Mouse (Mus musculus): ENCODE data around the gene Kcna6. TPM values are rescaled to one million over a fixed set of nuclear protein-coding genes. Genes with fewer than 3 reads are reported as not detected.

Gene Kcna6
- polyA plus RNA-seq (2014; fragmentation: Nextera tagmentation; extraction: Ambion mirVana), result 0.97 and 1.5 TPM in 2 replicates

DNA sequence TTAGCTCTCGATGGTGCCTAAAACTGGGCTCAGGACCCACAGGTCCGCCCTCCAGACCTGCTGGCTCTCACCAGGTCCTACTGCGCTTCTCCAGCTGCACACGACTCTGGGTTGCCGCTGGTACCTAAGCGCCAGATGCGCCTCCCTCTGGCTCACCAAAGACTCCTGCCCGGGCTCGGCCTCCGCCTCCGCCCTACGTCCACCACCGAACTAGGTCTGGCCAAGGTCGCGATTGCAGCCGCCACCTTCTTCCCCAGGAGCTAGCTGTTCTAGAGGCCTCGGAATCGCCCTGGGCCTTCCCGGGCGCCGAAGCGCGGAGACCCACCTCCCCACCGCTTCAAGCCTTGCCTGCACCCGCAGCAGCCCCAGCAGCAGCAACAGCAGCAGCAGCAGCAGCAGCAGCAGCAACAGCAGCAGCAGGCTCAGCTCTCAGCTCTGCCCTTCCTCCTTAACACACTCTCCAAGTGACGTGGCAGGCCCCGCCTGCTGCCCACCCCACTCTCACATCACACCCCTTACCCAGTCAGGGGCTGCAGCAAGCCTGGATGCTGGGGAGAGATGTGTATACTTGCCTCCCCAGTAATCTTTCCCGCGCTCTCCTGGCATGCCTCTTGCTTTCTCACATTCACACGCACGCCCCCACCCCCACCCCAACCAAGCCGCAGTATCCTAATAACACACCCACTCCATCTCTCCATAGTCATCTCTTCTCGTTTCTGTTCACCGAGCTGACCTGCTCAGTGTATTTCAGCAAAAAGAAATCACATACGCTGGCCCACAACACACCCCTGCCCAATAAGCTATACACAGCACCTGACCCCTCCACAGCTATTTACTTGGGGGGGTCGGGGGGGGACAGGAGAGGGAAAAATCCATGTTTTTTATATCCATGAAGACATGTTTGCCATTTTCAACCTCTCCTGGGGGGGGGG, at the start of gene Kcna6:
Gene Kcna6, minus strand, starts transcription at position 464 of the 932 bp plus-strand sequence.
- 2% methylated on average over 36 of the region's 36 CpGs for WGBS (ENCODE audit: insufficient replicate concordance)
- peak; percentile 57; the same call in 1 of the 2 replicates for ATAC-seq (replicated peaks; ENCODE audit: insufficient number of reproducible peaks, low FRiP score, low TSS enrichment)
- H3K9ac ChIP-seq (ENCODE audit: low read depth, low read length), result peak within 1 kb of the TSS; percentile 62
- H3K36me3 ChIP-seq (ENCODE audit: control insufficient read depth, insufficient read depth, low read length), result no peaks in the 10 kb centered on the region
- peak within 1 kb of the TSS; percentile 93 for H3K4me2 ChIP-seq
- H3K4me1 ChIP-seq (ENCODE audit: control insufficient read depth, insufficient read depth, low read length), result no peaks in the 10 kb centered on the region; the same call in 1 of the 2 replicates
- H3K4me3 ChIP-seq (ENCODE audit: low read depth, low read length), result peak within 1 kb of the TSS; percentile 49
- H3K27ac ChIP-seq (ENCODE audit: low read depth, low read length), result no peak within 1 kb of the TSS
- peaks cover 52% of the 10 kb centered on the region for H3K27me3 ChIP-seq (ENCODE audit: control insufficient read depth, insufficient read depth, low read length)
- H3K9me3 ChIP-seq (replicated peaks; ENCODE audit: control insufficient read depth, low read length), result no peaks in the 10 kb centered on the region

DNA sequence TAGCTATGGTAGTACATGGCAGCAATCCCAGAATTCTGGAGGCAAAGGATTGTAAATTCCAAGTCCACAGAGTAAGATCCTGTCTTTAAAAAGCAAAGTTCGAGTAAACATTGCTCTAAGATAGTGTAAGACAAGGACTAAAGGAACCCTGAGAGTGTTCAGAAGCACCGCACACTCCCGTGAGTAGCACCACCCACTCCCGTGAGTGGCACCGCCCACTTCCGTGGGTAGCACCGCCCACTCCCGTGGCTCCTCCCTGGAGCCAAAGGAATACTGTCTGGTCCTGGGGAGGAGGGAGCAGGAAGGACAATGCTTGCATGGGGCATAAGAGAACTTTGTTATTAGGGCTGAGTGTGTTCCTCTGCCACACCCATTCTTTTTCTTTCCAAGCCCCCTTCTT, 48.4 kb upstream of the Kcna6 start:
- Histone ChIP-seq H3K27ac (ENCODE audit: low read depth, low read length) (no peak overlapping the region), H3K36me3 (ENCODE audit: control insufficient read depth, insufficient read depth, low read length) (no peaks in the 10 kb centered on the region), H3K27me3 (ENCODE audit: control insufficient read depth, insufficient read depth, low read length) (no peaks in the 10 kb centered on the region), H3K9me3 (replicated peaks; ENCODE audit: control insufficient read depth, low read length) (no peaks in the 10 kb centered on the region; the same call in 1 of the 2 replicates), H3K9ac (ENCODE audit: low read depth, low read length) (no peak overlapping the region), H3K4me3 (ENCODE audit: low read depth, low read length) (no peak overlapping the region), H3K4me1 (ENCODE audit: control insufficient read depth, insufficient read depth, low read length) (peaks cover 3% of the 10 kb centered on the region; the same call in 1 of the 2 replicates), H3K4me2 (no peak overlapping the region)
- no peak for ATAC-seq (replicated peaks; ENCODE audit: insufficient number of reproducible peaks, low FRiP score, low TSS enrichment)
- 68% methylated on average over 8 of the region's 8 CpGs for WGBS (ENCODE audit: insufficient replicate concordance)

DNA sequence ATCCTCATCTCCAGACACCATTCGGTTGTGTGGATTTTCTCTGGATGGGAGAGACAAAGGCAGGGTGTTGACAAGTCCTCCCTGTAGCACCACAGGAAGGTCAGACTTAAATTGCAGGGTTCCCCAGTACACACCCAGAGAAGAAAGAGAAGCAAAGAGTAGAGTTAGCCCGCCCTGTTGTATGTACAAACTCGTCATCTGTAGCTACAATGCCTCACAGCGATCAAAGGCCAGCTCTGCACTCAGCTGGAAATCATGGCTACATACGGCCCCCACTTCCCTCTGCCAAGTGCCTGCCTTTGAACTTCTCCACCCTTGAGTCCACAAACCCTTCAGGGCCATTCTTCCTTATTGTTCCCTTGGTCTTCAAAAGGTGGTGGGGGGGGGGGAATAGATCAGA, 43.7 kb upstream of the Kcna6 start:
- WGBS (ENCODE audit: insufficient replicate concordance), result 48% methylated on average over 5 of the region's 5 CpGs
- no peak overlapping the region for H3K27ac ChIP-seq (ENCODE audit: low read depth, low read length)
- no peak overlapping the region for H3K4me3 ChIP-seq (ENCODE audit: low read depth, low read length)
- no peaks in the 10 kb centered on the region for H3K27me3 ChIP-seq (ENCODE audit: control insufficient read depth, insufficient read depth, low read length)
- H3K9me3 ChIP-seq (replicated peaks; ENCODE audit: control insufficient read depth, low read length), result no peaks in the 10 kb centered on the region
- no peak for ATAC-seq (replicated peaks; ENCODE audit: insufficient number of reproducible peaks, low FRiP score, low TSS enrichment)
- H3K4me2 ChIP-seq, result peak overlapping the region; percentile 41; the same call in 1 of the 2 replicates
- H3K4me1 ChIP-seq (ENCODE audit: control insufficient read depth, insufficient read depth, low read length), result peaks cover 5% of the 10 kb centered on the region; the same call in 1 of the 2 replicates
- H3K9ac ChIP-seq (ENCODE audit: low read depth, low read length), result no peak overlapping the region
- no peaks in the 10 kb centered on the region for H3K36me3 ChIP-seq (ENCODE audit: control insufficient read depth, insufficient read depth, low read length)

DNA sequence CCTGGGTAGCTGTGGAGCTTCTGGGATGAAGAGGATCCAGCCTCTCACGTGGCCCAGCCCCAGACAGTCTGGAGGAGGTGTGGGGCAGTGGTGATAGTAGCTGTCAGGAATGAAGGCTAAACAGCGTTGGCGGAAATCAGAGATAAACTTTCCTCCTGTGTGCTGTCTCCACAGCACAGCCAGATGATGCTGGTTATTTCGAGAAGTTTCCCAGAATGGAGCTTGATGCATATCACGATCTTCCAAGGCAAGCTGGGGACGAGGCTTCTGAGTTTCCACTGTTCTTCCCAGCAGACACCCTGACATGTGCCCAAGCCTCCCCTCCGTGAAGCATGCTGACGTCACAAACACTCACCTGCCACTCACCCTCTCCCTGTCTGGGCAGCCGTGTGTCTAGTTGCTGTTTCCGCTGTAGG, 43.2 kb upstream of the Kcna6 start:
- H3K36me3 ChIP-seq (ENCODE audit: control insufficient read depth, insufficient read depth, low read length), result no peaks in the 10 kb centered on the region
- H3K27ac ChIP-seq (ENCODE audit: low read depth, low read length), result no peak overlapping the region
- no peaks in the 10 kb centered on the region for H3K9me3 ChIP-seq (replicated peaks; ENCODE audit: control insufficient read depth, low read length)
- WGBS (ENCODE audit: insufficient replicate concordance), result 20% methylated on average over 10 of the region's 10 CpGs
- ATAC-seq (replicated peaks; ENCODE audit: insufficient number of reproducible peaks, low FRiP score, low TSS enrichment), result peak; percentile 57
- H3K4me3 ChIP-seq (ENCODE audit: low read depth, low read length), result no peak overlapping the region
- peaks cover 5% of the 10 kb centered on the region; the same call in 1 of the 2 replicates for H3K4me1 ChIP-seq (ENCODE audit: control insufficient read depth, insufficient read depth, low read length)
- H3K4me2 ChIP-seq, result peak overlapping the region; percentile 41
- no peak overlapping the region for H3K9ac ChIP-seq (ENCODE audit: low read depth, low read length)
- H3K27me3 ChIP-seq (ENCODE audit: control insufficient read depth, insufficient read depth, low read length), result no peaks in the 10 kb centered on the region

DNA sequence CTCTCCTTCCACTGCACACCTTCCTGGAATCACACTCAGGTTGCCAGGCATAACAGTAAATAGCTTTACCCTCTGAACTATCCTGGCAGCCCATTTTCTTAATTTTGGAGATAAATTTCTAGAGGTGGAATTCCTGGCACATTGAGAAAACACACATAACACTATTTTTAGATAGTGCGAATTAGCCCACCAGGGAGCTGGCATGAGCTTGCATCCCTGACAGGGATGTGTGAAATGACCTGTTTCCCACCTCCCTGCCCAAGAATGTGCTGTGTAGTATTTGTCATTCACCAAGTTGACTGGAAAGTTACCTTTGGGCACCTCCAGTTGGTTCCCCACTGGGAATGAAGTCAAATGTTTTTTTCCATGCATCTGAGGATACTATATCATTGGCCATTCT, 42.6 kb upstream of the Kcna6 start:
- Histone ChIP-seq H3K27ac (ENCODE audit: low read depth, low read length) (no peak overlapping the region), H3K4me1 (ENCODE audit: control insufficient read depth, insufficient read depth, low read length) (peaks cover 5% of the 10 kb centered on the region; the same call in 1 of the 2 replicates), H3K9me3 (replicated peaks; ENCODE audit: control insufficient read depth, low read length) (no peaks in the 10 kb centered on the region), H3K4me3 (ENCODE audit: low read depth, low read length) (no peak overlapping the region), H3K9ac (ENCODE audit: low read depth, low read length) (no peak overlapping the region), H3K4me2 (no peak overlapping the region), H3K36me3 (ENCODE audit: control insufficient read depth, insufficient read depth, low read length) (no peaks in the 10 kb centered on the region), H3K27me3 (ENCODE audit: control insufficient read depth, insufficient read depth, low read length) (no peaks in the 10 kb centered on the region)
- ATAC-seq (replicated peaks; ENCODE audit: insufficient number of reproducible peaks, low FRiP score, low TSS enrichment), result no peak
- WGBS (ENCODE audit: insufficient replicate concordance), result 73% methylated on average over 1 of the region's 1 CpGs

DNA sequence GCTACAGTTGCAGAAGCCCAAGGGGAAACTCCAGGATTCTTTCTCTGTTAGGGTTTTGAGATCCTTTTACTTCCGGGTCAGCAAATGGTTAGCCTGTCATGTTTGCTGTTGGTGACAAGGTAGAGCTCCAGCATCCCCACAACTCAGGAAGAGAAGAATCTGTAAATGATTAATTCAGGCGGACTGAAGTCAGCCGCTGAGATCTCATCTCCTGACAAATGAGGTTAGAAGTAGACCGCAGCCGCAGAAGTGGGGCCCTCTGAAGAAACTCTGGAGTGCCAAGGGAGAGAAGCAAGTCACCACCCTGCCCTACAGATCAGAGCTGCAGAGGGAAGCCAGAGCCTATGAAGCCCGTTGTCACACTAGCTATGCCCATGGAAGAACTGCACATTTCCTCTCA, 37.4 kb upstream of the Kcna6 start:
- ATAC-seq (replicated peaks; ENCODE audit: insufficient number of reproducible peaks, low FRiP score, low TSS enrichment), result no peak
- no peak overlapping the region for H3K4me2 ChIP-seq
- no peaks in the 10 kb centered on the region for H3K36me3 ChIP-seq (ENCODE audit: control insufficient read depth, insufficient read depth, low read length)
- no peak overlapping the region for H3K9ac ChIP-seq (ENCODE audit: low read depth, low read length)
- no peak overlapping the region for H3K27ac ChIP-seq (ENCODE audit: low read depth, low read length)
- WGBS (ENCODE audit: insufficient replicate concordance), result 73% methylated on average over 6 of the region's 6 CpGs
- no peaks in the 10 kb centered on the region for H3K9me3 ChIP-seq (replicated peaks; ENCODE audit: control insufficient read depth, low read length)
- peaks cover 2% of the 10 kb centered on the region; the same call in 1 of the 2 replicates for H3K27me3 ChIP-seq (ENCODE audit: control insufficient read depth, insufficient read depth, low read length)
- H3K4me3 ChIP-seq (ENCODE audit: low read depth, low read length), result no peak overlapping the region
- H3K4me1 ChIP-seq (ENCODE audit: control insufficient read depth, insufficient read depth, low read length), result no peaks in the 10 kb centered on the region

DNA sequence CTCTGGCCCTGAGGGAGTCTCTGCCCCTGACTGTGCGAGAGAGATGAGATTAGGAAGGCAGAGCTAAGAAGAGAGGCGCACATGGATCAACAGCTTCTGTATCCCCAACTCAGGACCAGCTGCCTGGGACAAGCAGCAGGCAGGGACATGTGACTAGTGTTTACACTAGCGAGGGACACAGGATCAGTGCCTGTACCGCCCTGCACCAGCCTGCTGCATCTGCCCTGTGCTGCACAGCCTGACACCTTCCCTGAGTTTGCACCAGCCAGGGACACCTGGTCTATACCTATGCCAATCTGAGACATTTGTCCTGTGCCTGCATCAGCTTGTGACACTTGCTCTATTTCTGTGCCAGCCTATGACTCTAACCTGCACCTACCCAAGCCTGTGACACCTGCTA, 33.4 kb upstream of the Kcna6 start:
- H3K9ac ChIP-seq (ENCODE audit: low read depth, low read length), result no peak overlapping the region
- peaks cover 2% of the 10 kb centered on the region; the same call in 1 of the 2 replicates for H3K27me3 ChIP-seq (ENCODE audit: control insufficient read depth, insufficient read depth, low read length)
- no peaks in the 10 kb centered on the region for H3K9me3 ChIP-seq (replicated peaks; ENCODE audit: control insufficient read depth, low read length)
- no peak overlapping the region for H3K4me2 ChIP-seq
- 0 out of 2 replicates have a peak, but pooled peaks have one; percentile 43 for ATAC-seq (replicated peaks; ENCODE audit: insufficient number of reproducible peaks, low FRiP score, low TSS enrichment)
- H3K36me3 ChIP-seq (ENCODE audit: control insufficient read depth, insufficient read depth, low read length), result no peaks in the 10 kb centered on the region
- peaks cover 2% of the 10 kb centered on the region for H3K4me1 ChIP-seq (ENCODE audit: control insufficient read depth, insufficient read depth, low read length)
- no peak overlapping the region for H3K27ac ChIP-seq (ENCODE audit: low read depth, low read length)
- 42% methylated on average over 4 of the region's 4 CpGs for WGBS (ENCODE audit: insufficient replicate concordance)
- no peak overlapping the region for H3K4me3 ChIP-seq (ENCODE audit: low read depth, low read length)

DNA sequence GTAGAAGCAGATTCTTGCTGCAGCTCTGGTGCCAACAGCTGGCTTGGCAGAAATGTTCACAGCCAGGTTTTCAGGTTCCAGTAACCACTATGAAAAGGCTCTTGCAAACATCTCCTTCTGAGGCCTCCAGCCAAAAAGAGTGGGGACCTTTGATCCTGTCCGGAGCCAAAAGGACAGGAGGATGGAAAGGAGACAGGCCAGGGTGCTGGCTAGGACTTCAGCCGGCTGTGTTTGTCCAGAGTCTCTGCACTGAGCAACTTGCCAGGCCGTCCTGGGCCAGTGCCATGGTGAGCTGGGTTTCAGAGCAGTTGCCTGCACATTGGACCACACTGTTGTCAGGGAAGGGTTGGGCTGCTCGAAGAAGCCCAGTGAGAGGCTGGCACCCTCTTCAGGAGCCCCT, 31.9 kb upstream of the Kcna6 start:
- H3K27ac ChIP-seq (ENCODE audit: low read depth, low read length), result no peak overlapping the region
- H3K9me3 ChIP-seq (replicated peaks; ENCODE audit: control insufficient read depth, low read length), result no peaks in the 10 kb centered on the region
- H3K4me2 ChIP-seq, result no peak overlapping the region
- no peak for ATAC-seq (replicated peaks; ENCODE audit: insufficient number of reproducible peaks, low FRiP score, low TSS enrichment)
- H3K4me3 ChIP-seq (ENCODE audit: low read depth, low read length), result no peak overlapping the region
- H3K36me3 ChIP-seq (ENCODE audit: control insufficient read depth, insufficient read depth, low read length), result no peaks in the 10 kb centered on the region
- no peak overlapping the region for H3K9ac ChIP-seq (ENCODE audit: low read depth, low read length)
- peaks cover 13% of the 10 kb centered on the region for H3K4me1 ChIP-seq (ENCODE audit: control insufficient read depth, insufficient read depth, low read length)
- WGBS (ENCODE audit: insufficient replicate concordance), result 72% methylated on average over 4 of the region's 4 CpGs
- peaks cover 2% of the 10 kb centered on the region; the same call in 1 of the 2 replicates for H3K27me3 ChIP-seq (ENCODE audit: control insufficient read depth, insufficient read depth, low read length)

All from heart, embryonic 11.5 days (tissue).